Mouse (Mus musculus): ENCODE results near the gene Crybb3.

DNA sequence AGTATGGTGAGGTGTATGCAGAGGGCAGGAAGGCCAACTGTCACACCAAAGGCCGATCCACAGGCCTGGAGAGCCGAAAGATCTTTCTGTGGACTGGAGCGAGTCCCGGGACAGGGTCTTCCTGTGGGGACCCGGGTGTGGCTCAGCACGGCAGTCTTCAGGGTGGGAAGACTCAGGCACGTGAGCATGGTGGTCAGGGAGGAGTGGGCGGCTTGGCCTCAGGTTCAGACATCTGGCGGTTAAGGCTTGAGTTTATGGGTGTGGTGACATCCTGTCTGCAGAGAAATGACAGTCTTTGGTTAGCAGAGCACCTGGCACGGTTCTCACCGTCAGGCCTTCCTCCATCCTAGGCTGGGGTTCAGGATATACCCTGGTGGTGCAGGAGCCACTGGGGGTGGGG lies 9.4 kb upstream of the Crybb3 start:
- TF ChIP-seq POLR2A (IDR thresholded peaks at IDR 0.05; ENCODE audit: control insufficient read depth, low read depth, low read length): no peak
- TF ChIP-seq CTCF (IDR thresholded peaks at IDR 0.05; ENCODE audit: control insufficient read depth, insufficient read depth, insufficient replicate concordance, low read depth, low read length): no peak
